Mouse (Mus musculus): ENCODE data around the gene Zfp94. TPM values are rescaled to one million over a fixed set of nuclear protein-coding genes. Genes with fewer than 3 reads are reported as not detected.

The Zfp94 gene
- total RNA-seq, 1 experiment from 2014 or later: 2.4 TPM

- no peak for ATAC-seq (replicated peaks; ENCODE audit: insufficient number of reproducible peaks, low FRiP score, low TSS enrichment, poor library complexity, severe bottlenecking)
Measured at GRCm38 (mm10) chr7:24325197-24325596, 8.7 kb upstream of the Zfp94 start.

- no peak for ATAC-seq (replicated peaks; ENCODE audit: insufficient number of reproducible peaks, low FRiP score, low TSS enrichment, poor library complexity, severe bottlenecking)
Measured at GRCm38 (mm10) chr7:24322593-24322992, 6.1 kb upstream of the Zfp94 start.

GRCm38 (mm10) chr7:24318942-24319341 is 2.5 kb upstream of the Zfp94 start:
- no peak for ATAC-seq (replicated peaks; ENCODE audit: insufficient number of reproducible peaks, low FRiP score, low TSS enrichment, poor library complexity, severe bottlenecking)

DNA sequence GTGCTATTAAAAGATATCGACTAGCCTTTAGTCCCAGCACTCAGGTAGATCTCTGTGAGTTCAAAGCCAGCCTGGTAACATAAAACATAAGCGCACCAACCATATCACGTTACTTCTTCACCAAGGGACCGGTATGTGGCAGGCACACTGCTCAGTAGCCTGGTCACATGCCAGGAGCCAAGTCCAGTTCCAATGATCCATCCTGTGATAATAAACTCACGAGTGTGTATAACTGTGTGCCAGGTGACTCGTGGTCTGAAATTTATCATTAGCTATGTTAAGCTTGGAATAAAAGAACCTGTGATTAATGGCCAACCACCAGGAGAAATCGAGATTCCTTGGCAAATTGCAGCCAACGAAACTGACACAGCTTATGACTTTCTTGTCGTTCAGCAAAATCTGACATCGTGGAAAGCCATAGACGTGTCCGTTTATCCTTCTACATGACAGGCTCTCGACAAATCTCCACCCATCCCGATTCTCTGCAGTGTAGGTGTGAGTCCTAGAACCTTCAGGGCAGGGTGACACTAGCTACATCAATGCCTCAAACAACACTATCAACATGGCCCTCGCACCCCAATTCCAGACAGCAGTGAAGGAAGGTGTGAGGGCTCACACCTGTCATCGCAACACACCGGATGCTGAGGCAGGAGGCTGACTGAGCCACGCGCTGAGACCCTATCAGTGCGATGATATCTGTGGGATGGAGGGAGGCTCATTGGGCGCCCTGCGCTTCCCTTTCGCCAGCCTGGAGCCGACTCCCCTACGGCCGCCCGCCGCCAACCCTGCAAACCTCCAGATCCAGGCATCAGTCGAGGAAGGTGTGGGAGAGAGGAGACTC is 520 bp downstream of the Zfp94 start:
- no peak; the same call in 1 of the 2 replicates for ATAC-seq (replicated peaks; ENCODE audit: insufficient number of reproducible peaks, low FRiP score, low TSS enrichment, poor library complexity, severe bottlenecking)

- no peak for ATAC-seq (replicated peaks; ENCODE audit: insufficient number of reproducible peaks, low FRiP score, low TSS enrichment, poor library complexity, severe bottlenecking)
Measured at GRCm38 (mm10) chr7:24300771-24301282, 15.6 kb downstream of the Zfp94 start, which contains the start of gene Zfp61. TSS of gene Zfp61 (minus strand) at chr7:24301232.

DNA sequence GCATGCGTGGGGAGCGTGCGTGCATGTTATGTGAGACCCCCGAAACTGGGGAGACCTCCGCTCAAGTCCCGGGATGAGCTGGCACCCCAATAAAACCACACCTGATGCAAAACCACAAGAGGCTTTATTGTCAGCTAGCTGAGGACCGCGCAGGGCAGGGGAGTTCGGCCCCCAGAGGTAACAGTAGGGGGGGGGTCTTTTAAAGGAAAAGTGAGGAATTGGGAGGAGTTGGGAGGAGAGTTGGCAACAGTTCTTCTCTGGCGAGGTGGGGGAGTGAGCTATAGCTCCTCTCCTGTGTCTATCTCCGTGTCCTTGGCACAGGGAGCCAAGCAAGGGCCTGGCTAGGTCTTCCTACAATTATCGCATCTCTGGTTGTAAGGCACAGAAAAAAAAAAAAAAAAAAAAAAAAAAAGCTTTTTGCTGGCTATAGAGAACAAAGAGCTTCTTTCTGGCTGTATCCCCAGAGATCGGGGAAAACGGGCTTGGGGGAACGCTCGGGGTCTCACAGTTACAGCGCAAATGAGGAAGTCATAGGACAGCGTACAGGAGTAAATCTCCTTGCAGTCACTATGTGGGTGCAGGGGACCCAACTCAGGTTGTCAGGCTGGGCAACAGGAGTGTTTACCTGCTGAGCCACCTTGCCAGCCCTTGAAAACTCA is 16.5 kb downstream of the Zfp94 start:
- ATAC-seq (replicated peaks; ENCODE audit: insufficient number of reproducible peaks, low FRiP score, low TSS enrichment, poor library complexity, severe bottlenecking): no peak

GRCm38 (mm10) chr7:24298973-24299708 is 17.3 kb downstream of the Zfp94 start:
- peak; percentile 88 for ATAC-seq (replicated peaks; ENCODE audit: insufficient number of reproducible peaks, low FRiP score, low TSS enrichment, poor library complexity, severe bottlenecking)

DNA sequence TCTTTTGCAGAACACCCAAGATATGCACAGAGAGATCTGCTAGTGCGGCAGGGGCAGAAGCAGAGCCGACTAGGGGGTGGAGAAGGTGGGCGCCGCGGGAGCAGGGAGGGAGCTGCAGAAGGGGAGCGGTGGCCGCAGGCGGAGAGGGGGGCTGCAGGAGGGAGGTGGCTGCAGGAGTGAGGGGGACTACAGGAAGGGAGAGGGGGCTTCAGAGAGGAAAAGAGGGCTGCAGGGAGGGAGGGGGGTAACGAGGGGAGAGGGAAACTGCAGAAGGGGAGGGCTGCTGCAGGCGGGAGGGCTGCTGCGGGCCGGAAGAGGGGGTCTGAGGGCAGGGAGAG is 17.9 kb downstream of the Zfp94 start:
- ATAC-seq (replicated peaks; ENCODE audit: insufficient number of reproducible peaks, low FRiP score, low TSS enrichment, poor library complexity, severe bottlenecking): no peak

DNA sequence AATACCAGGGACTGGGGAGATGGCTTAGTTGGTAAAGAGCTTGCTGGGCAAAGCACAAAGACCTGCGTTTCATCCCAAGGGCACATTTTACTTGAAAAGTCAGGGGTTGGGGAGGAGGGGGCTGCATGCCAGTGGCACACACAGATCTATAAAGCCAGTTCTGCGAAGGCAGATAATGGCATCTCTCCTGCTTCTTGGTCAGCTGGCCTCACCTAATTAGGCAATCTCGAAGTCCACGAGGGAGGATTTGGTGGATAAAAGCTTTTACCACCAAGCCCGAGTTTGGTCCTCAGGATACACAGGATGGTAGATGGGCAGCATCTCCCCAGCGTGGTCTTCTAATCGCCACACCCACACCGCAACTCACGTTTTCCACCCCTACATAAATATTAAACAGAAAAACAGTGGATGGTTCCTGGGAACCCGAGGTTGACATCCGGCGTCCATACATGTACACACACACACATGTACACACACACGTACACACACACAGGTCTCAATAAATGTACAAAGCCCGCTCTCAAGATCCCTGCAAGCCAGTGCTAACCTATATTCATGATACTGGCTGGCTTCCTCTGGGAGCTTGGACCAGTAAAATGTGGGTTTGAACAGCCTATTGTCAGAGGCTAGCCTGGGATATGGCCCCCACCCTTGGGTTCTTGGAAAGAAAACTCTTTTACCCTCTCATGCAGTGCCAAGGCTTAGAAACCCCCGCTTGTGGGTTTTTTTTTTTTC is 18.9 kb downstream of the Zfp94 start:
- ATAC-seq (replicated peaks; ENCODE audit: insufficient number of reproducible peaks, low FRiP score, low TSS enrichment, poor library complexity, severe bottlenecking): no peak

- no peak for ATAC-seq (replicated peaks; ENCODE audit: insufficient number of reproducible peaks, low FRiP score, low TSS enrichment, poor library complexity, severe bottlenecking)
Measured at GRCm38 (mm10) chr7:24296386-24296785, 20.1 kb downstream of the Zfp94 start.

GRCm38 (mm10) chr7:24295376-24295775 is 21.1 kb downstream of the Zfp94 start:
- ATAC-seq (replicated peaks; ENCODE audit: insufficient number of reproducible peaks, low FRiP score, low TSS enrichment, poor library complexity, severe bottlenecking): no peak

GRCm38 (mm10) chr7:24294763-24295162 is 21.7 kb downstream of the Zfp94 start:
- no peak for ATAC-seq (replicated peaks; ENCODE audit: insufficient number of reproducible peaks, low FRiP score, low TSS enrichment, poor library complexity, severe bottlenecking)

DNA sequence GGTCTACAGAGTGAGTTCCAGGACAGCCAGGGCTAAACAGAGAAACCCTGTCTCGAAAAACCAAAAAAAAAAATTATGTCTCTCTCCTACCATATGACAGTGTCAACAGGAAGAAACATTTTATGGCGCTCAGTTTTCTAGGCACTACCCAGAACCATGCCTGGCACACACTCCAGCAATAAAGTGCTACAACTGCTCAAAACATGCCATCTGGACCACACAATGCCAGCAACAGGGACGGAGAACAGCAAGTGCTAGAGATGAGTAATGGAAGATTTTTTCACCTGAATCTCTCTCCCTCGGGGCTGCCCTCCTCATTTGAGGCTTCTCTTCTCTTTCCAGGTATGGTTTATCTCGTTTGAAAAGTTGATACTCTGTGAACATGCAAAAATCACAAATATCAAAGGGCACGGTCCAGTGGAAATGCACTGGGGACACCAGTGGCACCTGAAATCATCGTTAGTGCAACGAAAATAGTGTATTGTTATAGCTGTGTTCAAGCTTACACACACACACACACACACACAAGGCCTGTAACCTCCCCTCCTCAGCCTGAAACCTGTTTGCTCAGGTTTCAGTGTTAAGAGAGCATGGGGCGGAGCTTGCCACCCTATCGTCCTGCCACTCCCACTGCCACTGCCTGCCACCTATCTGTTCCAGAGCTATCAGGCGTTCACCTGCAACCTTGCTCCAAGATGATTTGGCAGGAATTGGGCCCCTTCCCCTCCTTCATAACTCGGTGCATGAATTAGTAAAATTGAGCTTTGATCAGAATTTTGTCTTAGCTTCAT is 23.2 kb downstream of the Zfp94 start:
- no peak for ATAC-seq (replicated peaks; ENCODE audit: insufficient number of reproducible peaks, low FRiP score, low TSS enrichment, poor library complexity, severe bottlenecking)

DNA sequence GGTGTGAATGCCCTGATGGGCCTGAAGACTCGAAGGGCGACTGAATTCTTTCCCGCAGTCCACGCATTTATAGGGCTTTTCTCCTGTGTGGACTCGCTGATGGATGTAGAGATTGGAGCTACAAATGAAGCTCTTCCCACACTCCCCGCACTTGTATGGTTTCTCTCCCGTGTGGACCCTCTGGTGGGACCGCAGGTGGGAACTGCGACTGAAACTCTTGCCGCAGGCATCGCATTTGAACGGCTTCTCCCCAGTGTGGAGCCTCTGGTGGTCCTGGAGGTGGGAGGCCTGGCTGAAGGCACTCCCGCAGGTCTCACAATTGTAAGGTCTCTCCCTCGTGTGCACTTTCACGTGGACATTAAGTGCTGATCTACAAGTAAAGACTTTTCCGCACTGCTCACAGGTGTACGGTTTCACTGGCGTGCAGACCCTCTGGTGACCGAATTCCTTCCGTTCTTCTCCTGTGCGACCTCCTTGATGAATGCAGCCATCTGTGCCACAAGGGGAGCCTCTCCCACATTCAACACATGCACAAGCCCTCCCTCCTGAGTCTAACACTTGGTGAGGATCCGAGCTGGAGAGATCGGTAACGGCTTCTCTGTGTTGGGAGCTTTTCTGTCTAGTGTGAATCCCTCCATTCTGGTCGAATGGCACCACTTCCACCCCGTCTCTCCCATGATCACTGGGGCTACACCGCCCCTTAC is 24.9 kb downstream of the Zfp94 start:
- no peak for ATAC-seq (replicated peaks; ENCODE audit: insufficient number of reproducible peaks, low FRiP score, low TSS enrichment, poor library complexity, severe bottlenecking)

DNA sequence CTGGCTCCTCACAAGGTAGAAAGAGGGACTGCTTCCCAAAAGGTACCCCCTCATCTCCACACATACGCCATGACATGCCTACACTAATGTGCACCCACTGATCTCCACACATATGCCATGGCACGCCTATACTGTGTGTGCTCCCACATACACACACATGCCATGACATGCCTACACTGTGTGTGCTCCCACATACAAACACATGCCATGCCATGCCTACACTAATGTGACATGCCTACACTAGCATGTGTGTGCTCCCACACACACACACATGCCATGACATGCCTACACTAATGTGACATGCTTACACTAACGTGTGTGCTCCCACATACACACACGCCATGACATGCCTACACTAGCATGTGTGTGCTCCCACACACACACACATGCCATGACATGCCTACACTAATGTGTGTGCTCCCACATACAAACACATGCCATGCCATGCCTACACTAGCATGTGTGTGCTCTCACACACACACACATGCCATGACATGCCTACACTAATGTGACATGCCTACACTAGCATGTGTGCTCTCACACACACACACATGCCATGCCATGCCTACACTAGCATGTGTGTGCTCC is 26.3 kb downstream of the Zfp94 start:
- ATAC-seq (replicated peaks; ENCODE audit: insufficient number of reproducible peaks, low FRiP score, low TSS enrichment, poor library complexity, severe bottlenecking): no peak

DNA sequence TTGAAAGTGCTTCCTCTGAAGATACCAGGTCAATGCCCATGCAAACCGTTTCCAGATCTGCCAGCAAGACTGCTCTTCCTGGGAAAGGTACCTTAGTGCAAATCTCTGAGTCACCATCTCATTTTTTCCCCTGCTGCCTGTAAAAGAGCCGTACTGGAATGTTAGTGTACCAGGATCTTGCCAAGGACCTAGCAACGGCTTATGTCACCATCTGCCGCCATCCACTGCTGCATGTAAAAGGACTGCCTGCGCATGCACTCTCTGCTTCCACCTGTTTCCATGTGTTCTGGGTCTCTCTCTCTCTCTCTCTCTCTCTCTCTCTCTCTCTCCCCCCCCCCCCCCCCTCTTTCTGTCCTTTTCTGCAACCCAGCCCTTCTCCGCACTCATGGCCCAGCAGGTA is 28.0 kb downstream of the Zfp94 start:
- no peak for ATAC-seq (replicated peaks; ENCODE audit: insufficient number of reproducible peaks, low FRiP score, low TSS enrichment, poor library complexity, severe bottlenecking)

GRCm38 (mm10) chr7:24287670-24288069 is 28.8 kb downstream of the Zfp94 start:
- ATAC-seq (replicated peaks; ENCODE audit: insufficient number of reproducible peaks, low FRiP score, low TSS enrichment, poor library complexity, severe bottlenecking): no peak
